Mouse (Mus musculus): ENCODE measurements at regions not wholly inside any gene's neighbourhood (a gene's known extent, or its start where the extent isn't known, plus 50 kb on each side); places are given as distances from the start of the nearest gene placed in this dataset.

GRCm38 (mm10) chr16:30724591-30724990 lies 125.1 kb downstream of the Fam43a start:
- DNase-seq (ENCODE audit: low read depth in 1 of 2, low spot score in 2 of 2): no peak
- Histone ChIP-seq H3K36me3 (ENCODE audit: control insufficient read depth, insufficient read depth, low read length) (no peaks in the 10 kb centered on the region), H3K27me3 (ENCODE audit: control insufficient read depth, insufficient read depth, low read length) (no peaks in the 10 kb centered on the region), H3K4me3 (ENCODE audit: extremely low read depth, insufficient read depth, insufficient read length) (no peak overlapping the region), H3K4me1 (ENCODE audit: control insufficient read depth, insufficient read depth, insufficient read length) (peaks cover 7% of the 10 kb centered on the region; the same call in 1 of the 2 replicates), H3K27ac (ENCODE audit: insufficient read depth, low read length) (no peak overlapping the region)
- 100% methylated on average over 1 of the region's 1 CpGs for WGBS
- TF ChIP-seq POLR2A (IDR thresholded peaks at IDR 0.05; ENCODE audit: low read depth, low read length) (no peak), CTCF (IDR thresholded peaks at IDR 0.05; ENCODE audit: extremely low read depth, insufficient read depth, insufficient read length, insufficient replicate concordance) (no peak)

GRCm38 (mm10) chr16:30732770-30733415 lies 133.4 kb downstream of the Fam43a start:
- Histone ChIP-seq H3K4me3 (ENCODE audit: extremely low read depth, insufficient read depth, insufficient read length) (no peak overlapping the region), H3K27ac (ENCODE audit: insufficient read depth, low read length) (no peak overlapping the region), H3K4me1 (ENCODE audit: control insufficient read depth, insufficient read depth, insufficient read length) (peaks cover 2% of the 10 kb centered on the region; the same call in 1 of the 2 replicates), H3K27me3 (ENCODE audit: control insufficient read depth, insufficient read depth, low read length) (no peaks in the 10 kb centered on the region), H3K36me3 (ENCODE audit: control insufficient read depth, insufficient read depth, low read length) (no peaks in the 10 kb centered on the region)
- TF ChIP-seq CTCF (IDR thresholded peaks at IDR 0.05; ENCODE audit: extremely low read depth, insufficient read depth, insufficient read length, insufficient replicate concordance) (no peak), POLR2A (IDR thresholded peaks at IDR 0.05; ENCODE audit: low read depth, low read length) (no peak)
- WGBS: 73% methylated on average over 9 of the region's 9 CpGs
- DNase-seq (ENCODE audit: low read depth in 1 of 2, low spot score in 2 of 2): no peak

- no peak overlapping the region for H3K4me3 ChIP-seq (ENCODE audit: extremely low read depth, insufficient read depth, insufficient read length)
- H3K4me1 ChIP-seq (ENCODE audit: control insufficient read depth, insufficient read depth, insufficient read length): peaks cover 2% of the 10 kb centered on the region; the same call in 1 of the 2 replicates
- H3K27ac ChIP-seq (ENCODE audit: insufficient read depth, low read length): no peak overlapping the region
- TF ChIP-seq CTCF (IDR thresholded peaks at IDR 0.05; ENCODE audit: extremely low read depth, insufficient read depth, insufficient read length, insufficient replicate concordance) (no peak), POLR2A (IDR thresholded peaks at IDR 0.05; ENCODE audit: low read depth, low read length) (no peak)
- H3K36me3 ChIP-seq (ENCODE audit: control insufficient read depth, insufficient read depth, low read length): no peaks in the 10 kb centered on the region
- WGBS: 75% methylated on average over 11 of the region's 11 CpGs
- no peak for DNase-seq (ENCODE audit: low read depth in 1 of 2, low spot score in 2 of 2)
- H3K27me3 ChIP-seq (ENCODE audit: control insufficient read depth, insufficient read depth, low read length): no peaks in the 10 kb centered on the region
Measured at GRCm38 (mm10) chr16:30733478-30733877, 134.0 kb downstream of the Fam43a start.

- Histone ChIP-seq H3K4me3 (ENCODE audit: extremely low read depth, insufficient read depth, insufficient read length) (no peak overlapping the region), H3K27ac (ENCODE audit: insufficient read depth, low read length) (no peak overlapping the region), H3K4me1 (ENCODE audit: control insufficient read depth, insufficient read depth, insufficient read length) (peaks cover 2% of the 10 kb centered on the region; the same call in 1 of the 2 replicates), H3K36me3 (ENCODE audit: control insufficient read depth, insufficient read depth, low read length) (no peaks in the 10 kb centered on the region), H3K27me3 (ENCODE audit: control insufficient read depth, insufficient read depth, low read length) (no peaks in the 10 kb centered on the region)
- 81% methylated on average over 3 of the region's 3 CpGs for WGBS
- TF ChIP-seq CTCF (IDR thresholded peaks at IDR 0.05; ENCODE audit: extremely low read depth, insufficient read depth, insufficient read length, insufficient replicate concordance): no peak
- no peak for TF ChIP-seq POLR2A (IDR thresholded peaks at IDR 0.05; ENCODE audit: low read depth, low read length)
- no peak for DNase-seq (ENCODE audit: low read depth in 1 of 2, low spot score in 2 of 2)
Measured at GRCm38 (mm10) chr16:30735360-30735759, 135.8 kb downstream of the Fam43a start.

GRCm38 (mm10) chr16:30735969-30736368 lies 136.4 kb downstream of the Fam43a start:
- H3K4me1 ChIP-seq (ENCODE audit: control insufficient read depth, insufficient read depth, insufficient read length): peaks cover 2% of the 10 kb centered on the region; the same call in 1 of the 2 replicates
- H3K27me3 ChIP-seq (ENCODE audit: control insufficient read depth, insufficient read depth, low read length): no peaks in the 10 kb centered on the region
- no peak for DNase-seq (ENCODE audit: low read depth in 1 of 2, low spot score in 2 of 2)
- no peak overlapping the region for H3K27ac ChIP-seq (ENCODE audit: insufficient read depth, low read length)
- no peaks in the 10 kb centered on the region for H3K36me3 ChIP-seq (ENCODE audit: control insufficient read depth, insufficient read depth, low read length)
- TF ChIP-seq POLR2A (IDR thresholded peaks at IDR 0.05; ENCODE audit: low read depth, low read length): no peak
- no peak for TF ChIP-seq CTCF (IDR thresholded peaks at IDR 0.05; ENCODE audit: extremely low read depth, insufficient read depth, insufficient read length, insufficient replicate concordance)
- 80% methylated on average over 7 of the region's 7 CpGs for WGBS
- no peak overlapping the region for H3K4me3 ChIP-seq (ENCODE audit: extremely low read depth, insufficient read depth, insufficient read length)

- Histone ChIP-seq H3K4me3 (ENCODE audit: extremely low read depth, insufficient read depth, insufficient read length) (no peak overlapping the region), H3K4me1 (ENCODE audit: control insufficient read depth, insufficient read depth, insufficient read length) (peaks cover 2% of the 10 kb centered on the region; the same call in 1 of the 2 replicates), H3K27me3 (ENCODE audit: control insufficient read depth, insufficient read depth, low read length) (no peaks in the 10 kb centered on the region), H3K27ac (ENCODE audit: insufficient read depth, low read length) (no peak overlapping the region), H3K36me3 (ENCODE audit: control insufficient read depth, insufficient read depth, low read length) (no peaks in the 10 kb centered on the region)
- 48% methylated on average over 17 of the region's 17 CpGs for WGBS
- DNase-seq (ENCODE audit: low read depth in 1 of 2, low spot score in 2 of 2): no peak
- no peak for TF ChIP-seq CTCF (IDR thresholded peaks at IDR 0.05; ENCODE audit: extremely low read depth, insufficient read depth, insufficient read length, insufficient replicate concordance)
- no peak for TF ChIP-seq POLR2A (IDR thresholded peaks at IDR 0.05; ENCODE audit: low read depth, low read length)
Measured at GRCm38 (mm10) chr16:30736662-30737326, 137.3 kb downstream of the Fam43a start.

- Histone ChIP-seq H3K4me1 (ENCODE audit: control insufficient read depth, insufficient read depth, insufficient read length) (peaks cover 5% of the 10 kb centered on the region; the same call in 1 of the 2 replicates), H3K4me3 (ENCODE audit: extremely low read depth, insufficient read depth, insufficient read length) (no peak overlapping the region), H3K27ac (ENCODE audit: insufficient read depth, low read length) (no peak overlapping the region), H3K27me3 (ENCODE audit: control insufficient read depth, insufficient read depth, low read length) (no peaks in the 10 kb centered on the region), H3K36me3 (ENCODE audit: control insufficient read depth, insufficient read depth, low read length) (no peaks in the 10 kb centered on the region)
- no peak for DNase-seq (ENCODE audit: low read depth in 1 of 2, low spot score in 2 of 2)
- 89% methylated on average over 8 of the region's 8 CpGs for WGBS
- TF ChIP-seq CTCF (IDR thresholded peaks at IDR 0.05; ENCODE audit: extremely low read depth, insufficient read depth, insufficient read length, insufficient replicate concordance): no peak
- TF ChIP-seq POLR2A (IDR thresholded peaks at IDR 0.05; ENCODE audit: low read depth, low read length): no peak
Measured at GRCm38 (mm10) chr16:30737524-30737923, 138.0 kb downstream of the Fam43a start.

Data from spleen, adult 2 months (tissue).